Mouse (Mus musculus): ENCODE data around the gene Ank3. TPM values are rescaled to one million over a fixed set of nuclear protein-coding genes. Genes with fewer than 3 reads are reported as not detected.

Ank3 gene
- total and polyA plus RNA-seq, 2 experiments from 2014 or later = 56.7 to 267 TPM

DNA sequence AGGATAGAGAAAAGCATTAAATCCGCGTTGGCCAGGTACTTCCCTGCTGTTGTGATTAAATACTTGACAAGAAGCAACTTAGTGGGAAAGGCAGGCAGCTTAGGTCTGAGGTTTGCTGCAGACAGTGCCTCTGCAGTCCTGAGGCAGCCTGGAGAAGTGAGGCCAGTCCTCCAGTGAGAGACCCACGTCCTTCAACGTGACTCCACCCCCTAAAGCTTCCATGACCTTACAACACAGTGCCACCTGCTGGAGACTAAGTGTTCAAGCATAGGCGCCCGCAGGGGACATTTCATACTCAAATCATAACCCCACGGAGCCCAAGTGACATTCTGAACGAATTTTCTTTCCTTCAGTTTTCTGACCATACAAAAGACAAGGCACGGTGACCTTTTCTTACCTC lies 394.5 kb downstream of the Ank3 start:
- Histone ChIP-seq H3K9ac (no peak overlapping the region), H3K27ac (ENCODE audit: low read depth, low read length) (no peak overlapping the region), H3K36me3 (ENCODE audit: insufficient read depth) (no peaks in the 10 kb centered on the region), H3K4me1 (ENCODE audit: insufficient read depth) (0 out of 2 replicates have a peak, but pooled peaks cover 7% of the 10 kb centered on the region), H3K27me3 (ENCODE audit: insufficient read depth, low read length) (no peaks in the 10 kb centered on the region), H3K4me2 (ENCODE audit: low read depth) (no peak overlapping the region), H3K4me3 (ENCODE audit: low read depth, low read length) (no peak overlapping the region), H3K9me3 (ENCODE audit: low read length) (no peaks in the 10 kb centered on the region)
- ATAC-seq (peak; percentile 69; the same call in 1 of the 2 replicates), DNase-seq (peak; percentile 60)
- 36% methylated on average over 9 of the region's 9 CpGs for WGBS
- peak; percentile 66 for TF ChIP-seq CTCF (IDR thresholded peaks at IDR 0.05; ENCODE audit: low read depth)

DNA sequence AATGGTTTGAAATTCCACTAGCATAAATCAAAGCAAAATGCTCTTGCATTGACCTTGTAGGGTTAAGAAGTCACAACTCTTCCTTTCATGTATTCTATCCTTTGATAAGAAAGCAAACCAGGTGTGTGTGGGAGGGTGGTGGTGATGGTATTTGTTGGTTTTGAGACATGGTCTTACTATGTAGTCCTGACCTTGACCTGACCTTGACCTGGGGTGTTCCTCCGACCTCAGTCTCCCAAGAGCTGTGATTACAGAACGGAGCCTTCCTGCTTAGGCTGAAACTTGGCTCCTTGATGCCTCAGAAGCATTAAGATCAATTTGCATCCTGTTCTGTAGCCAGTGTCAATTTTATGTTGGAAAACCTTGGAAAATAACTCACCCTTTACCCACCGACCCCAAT lies 397.1 kb downstream of the Ank3 start:
- Histone ChIP-seq H3K9ac (no peak overlapping the region), H3K4me1 (ENCODE audit: insufficient read depth) (0 out of 2 replicates have a peak, but pooled peaks cover 7% of the 10 kb centered on the region), H3K27me3 (ENCODE audit: insufficient read depth, low read length) (no peaks in the 10 kb centered on the region), H3K4me2 (ENCODE audit: low read depth) (no peak overlapping the region), H3K27ac (ENCODE audit: low read depth, low read length) (no peak overlapping the region), H3K9me3 (ENCODE audit: low read length) (no peaks in the 10 kb centered on the region), H3K36me3 (ENCODE audit: insufficient read depth) (no peaks in the 10 kb centered on the region), H3K4me3 (ENCODE audit: low read depth, low read length) (no peak overlapping the region)
- no peak for TF ChIP-seq CTCF (IDR thresholded peaks at IDR 0.05; ENCODE audit: low read depth)
- DNase-seq (no peak), ATAC-seq (no peak)
- WGBS = 84% methylated on average over 3 of the region's 3 CpGs

DNA sequence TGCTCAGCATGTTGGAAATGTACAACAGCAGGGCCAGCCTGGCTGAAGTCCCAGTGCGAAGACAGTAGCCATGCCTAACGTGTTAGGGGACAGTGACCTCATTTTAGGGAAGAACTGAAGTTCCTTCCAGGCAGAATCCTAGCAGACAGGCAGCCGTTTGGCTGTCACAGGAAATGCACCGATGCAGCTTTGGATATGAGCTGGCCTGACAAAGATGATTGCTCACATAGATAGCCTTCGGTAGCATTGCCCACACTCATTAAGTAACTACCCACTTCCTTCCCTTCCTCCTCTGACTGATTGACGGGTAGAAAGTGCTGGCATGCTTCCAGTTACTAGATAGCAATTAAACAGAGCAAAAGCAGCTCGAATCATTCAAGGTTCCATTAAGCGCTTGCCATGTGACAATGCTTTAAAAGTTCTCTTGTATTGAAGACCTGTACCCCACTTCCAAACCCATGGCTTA lies 397.9 kb downstream of the Ank3 start:
- Histone ChIP-seq H3K9me3 (ENCODE audit: low read length) (no peaks in the 10 kb centered on the region), H3K9ac (no peak overlapping the region), H3K4me3 (ENCODE audit: low read depth, low read length) (no peak overlapping the region), H3K4me2 (ENCODE audit: low read depth) (no peak overlapping the region), H3K27ac (ENCODE audit: low read depth, low read length) (no peak overlapping the region), H3K27me3 (ENCODE audit: insufficient read depth, low read length) (no peaks in the 10 kb centered on the region), H3K36me3 (ENCODE audit: insufficient read depth) (no peaks in the 10 kb centered on the region), H3K4me1 (ENCODE audit: insufficient read depth) (0 out of 2 replicates have a peak, but pooled peaks cover 7% of the 10 kb centered on the region)
- no peak for TF ChIP-seq CTCF (IDR thresholded peaks at IDR 0.05; ENCODE audit: low read depth)
- peak; percentile 43 for DNase-seq
- WGBS = 38% methylated on average over 8 of the region's 8 CpGs
- ATAC-seq = peak; percentile 42

DNA sequence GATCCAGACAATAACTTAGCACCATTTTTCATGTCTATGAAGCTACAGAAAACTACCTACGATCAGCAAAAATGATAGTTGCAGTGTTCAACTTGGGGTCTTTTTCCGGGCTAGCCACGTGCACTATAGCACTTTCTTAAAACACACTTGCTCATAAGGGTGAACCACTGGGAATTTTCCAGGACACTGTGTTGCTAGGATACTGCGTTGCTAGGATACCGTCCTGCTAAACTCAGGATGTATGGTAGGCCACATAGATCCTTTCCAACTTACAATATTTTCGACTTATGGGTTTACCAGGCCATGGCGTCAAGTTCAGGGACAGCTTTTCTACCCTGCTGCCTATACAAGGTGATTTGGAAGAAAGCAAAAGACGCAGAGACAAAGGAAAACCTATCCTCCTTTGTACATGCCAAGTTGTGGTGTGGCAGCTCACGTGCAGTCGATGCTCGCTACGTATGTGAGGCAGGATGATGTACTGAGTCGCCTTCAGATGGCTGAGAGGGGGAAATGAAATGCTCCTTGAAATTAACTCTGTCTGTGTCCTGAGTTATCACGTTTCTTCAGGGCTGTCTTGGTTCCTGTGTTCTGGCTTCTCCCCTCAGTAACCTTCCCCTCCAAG lies 404.7 kb downstream of the Ank3 start:
- Histone ChIP-seq H3K4me3 (ENCODE audit: low read depth, low read length) (no peak overlapping the region), H3K4me1 (ENCODE audit: insufficient read depth) (peaks cover 12% of the 10 kb centered on the region), H3K9me3 (ENCODE audit: low read length) (no peaks in the 10 kb centered on the region), H3K9ac (no peak overlapping the region), H3K4me2 (ENCODE audit: low read depth) (peak overlapping the region; percentile 23), H3K27me3 (ENCODE audit: insufficient read depth, low read length) (no peaks in the 10 kb centered on the region), H3K36me3 (ENCODE audit: insufficient read depth) (no peaks in the 10 kb centered on the region), H3K27ac (ENCODE audit: low read depth, low read length) (peak overlapping the region; percentile 72)
- TF ChIP-seq CTCF (IDR thresholded peaks at IDR 0.05; ENCODE audit: low read depth) = no peak
- DNase-seq (peak; percentile 87), ATAC-seq (peak; percentile 90)
- 51% methylated on average over 14 of the region's 14 CpGs for WGBS

DNA sequence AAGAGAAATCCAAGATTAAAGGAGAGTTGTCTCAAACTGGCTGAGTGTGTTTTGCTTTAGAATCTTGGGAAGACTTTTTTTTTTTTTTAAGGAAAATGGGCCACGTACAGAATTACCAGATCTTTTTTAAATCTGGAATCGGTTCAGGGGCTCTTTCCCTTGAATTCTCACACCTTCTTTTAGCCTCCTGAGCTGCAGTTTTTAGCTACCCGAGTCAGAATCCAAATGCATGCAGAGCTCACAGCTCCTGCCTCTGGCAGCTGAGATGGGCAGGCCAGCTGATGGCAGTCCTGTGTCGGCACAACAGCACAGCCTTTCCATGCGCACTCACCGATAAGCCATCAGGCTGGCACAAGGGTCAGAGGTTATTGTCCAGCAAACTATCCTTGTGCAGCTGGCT lies 406.0 kb downstream of the Ank3 start:
- TF ChIP-seq CTCF (IDR thresholded peaks at IDR 0.05; ENCODE audit: low read depth) = no peak
- Histone ChIP-seq H3K27me3 (ENCODE audit: insufficient read depth, low read length) (no peaks in the 10 kb centered on the region), H3K27ac (ENCODE audit: low read depth, low read length) (peak overlapping the region; percentile 73), H3K9me3 (ENCODE audit: low read length) (no peaks in the 10 kb centered on the region), H3K4me2 (ENCODE audit: low read depth) (no peak overlapping the region), H3K9ac (no peak overlapping the region), H3K36me3 (ENCODE audit: insufficient read depth) (peaks cover 11% of the 10 kb centered on the region), H3K4me1 (ENCODE audit: insufficient read depth) (peaks cover 12% of the 10 kb centered on the region), H3K4me3 (ENCODE audit: low read depth, low read length) (no peak overlapping the region)
- DNase-seq (peak; percentile 18), ATAC-seq (no peak)
- WGBS = 42% methylated on average over 6 of the region's 6 CpGs

DNA sequence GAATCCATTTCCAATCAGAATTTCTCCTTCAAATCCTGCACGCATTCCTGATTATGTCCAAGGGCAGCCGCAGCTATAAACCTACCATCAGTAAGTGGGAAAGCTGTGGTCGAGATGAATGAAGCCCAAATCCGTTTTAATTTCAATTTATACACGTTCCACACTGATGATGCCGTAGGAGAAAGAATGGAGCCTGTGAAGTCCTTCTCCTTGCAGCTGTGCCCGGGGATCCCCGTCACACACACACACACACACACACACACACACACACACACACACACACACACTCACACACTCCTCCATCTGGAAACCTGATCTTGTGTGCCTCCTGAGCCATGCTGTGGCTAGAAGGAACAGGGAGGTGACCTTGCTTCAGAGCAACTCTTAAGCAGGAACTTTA lies 412.2 kb downstream of the Ank3 start:
- H3K27ac ChIP-seq (ENCODE audit: low read depth, low read length) = no peak overlapping the region
- H3K4me3 ChIP-seq (ENCODE audit: low read depth, low read length) = no peak overlapping the region
- DNase-seq = no peak
- ATAC-seq = no peak
- no peak overlapping the region for H3K4me2 ChIP-seq (ENCODE audit: low read depth)
- H3K4me1 ChIP-seq (ENCODE audit: insufficient read depth) = 0 out of 2 replicates have a peak, but pooled peaks cover 3% of the 10 kb centered on the region
- 83% methylated on average over 8 of the region's 8 CpGs for WGBS
- peaks cover 25% of the 10 kb centered on the region for H3K36me3 ChIP-seq (ENCODE audit: insufficient read depth)
- no peaks in the 10 kb centered on the region for H3K27me3 ChIP-seq (ENCODE audit: insufficient read depth, low read length)
- TF ChIP-seq CTCF (IDR thresholded peaks at IDR 0.05; ENCODE audit: low read depth) = no peak
- H3K9me3 ChIP-seq (ENCODE audit: low read length) = no peaks in the 10 kb centered on the region
- H3K9ac ChIP-seq = no peak overlapping the region

DNA sequence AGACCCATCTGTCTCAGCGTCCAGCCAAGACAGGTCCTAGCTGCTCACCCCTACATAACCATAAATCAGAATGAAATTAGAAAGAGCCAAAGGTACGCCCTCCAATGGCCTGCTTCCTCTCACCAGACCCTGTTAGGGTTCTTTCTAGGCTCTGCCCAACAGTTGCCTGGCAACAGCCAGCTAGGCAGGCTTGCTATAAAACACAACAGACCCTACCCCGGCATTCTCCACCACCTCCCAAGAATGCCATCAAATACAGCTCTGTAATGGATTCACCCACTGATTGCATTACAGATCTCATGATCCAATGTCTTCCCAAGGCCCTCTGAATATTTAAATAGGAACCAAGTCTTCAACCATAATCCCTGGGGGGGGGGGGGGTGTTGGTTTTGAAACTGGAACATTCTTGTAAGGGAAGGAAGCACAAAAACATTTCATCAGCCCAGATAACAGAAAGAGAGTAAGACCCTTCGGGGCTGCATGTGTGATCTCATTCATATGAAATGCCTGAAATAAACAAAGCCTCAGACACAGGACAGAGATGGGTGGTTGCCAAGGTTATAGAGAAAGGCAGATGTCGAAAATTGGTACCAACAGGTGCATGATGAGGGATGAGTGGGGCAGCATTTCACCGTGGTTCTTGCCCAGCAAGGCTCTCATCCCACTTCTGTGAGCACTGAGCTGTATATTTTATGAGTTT lies 415.4 kb downstream of the Ank3 start:
- H3K9ac ChIP-seq = no peak overlapping the region
- TF ChIP-seq CTCF (IDR thresholded peaks at IDR 0.05; ENCODE audit: low read depth) = no peak
- ATAC-seq (peak; percentile 71; the same call in 1 of the 2 replicates), DNase-seq (peak; percentile 18)
- no peak overlapping the region for H3K4me2 ChIP-seq (ENCODE audit: low read depth)
- no peaks in the 10 kb centered on the region for H3K27me3 ChIP-seq (ENCODE audit: insufficient read depth, low read length)
- no peaks in the 10 kb centered on the region for H3K9me3 ChIP-seq (ENCODE audit: low read length)
- no peak overlapping the region for H3K27ac ChIP-seq (ENCODE audit: low read depth, low read length)
- H3K4me1 ChIP-seq (ENCODE audit: insufficient read depth) = 0 out of 2 replicates have a peak, but pooled peaks cover 3% of the 10 kb centered on the region
- H3K36me3 ChIP-seq (ENCODE audit: insufficient read depth) = peaks cover 23% of the 10 kb centered on the region
- no peak overlapping the region for H3K4me3 ChIP-seq (ENCODE audit: low read depth, low read length)
- WGBS = 46% methylated on average over 6 of the region's 6 CpGs

Measured in forebrain, postnatal 0 days (tissue).